Mouse (Mus musculus) testis, adult 2 months (tissue): ENCODE data around the gene Kcnip1. TPM values are rescaled to one million over a fixed set of nuclear protein-coding genes. Genes with fewer than 3 reads are reported as not detected.

Experiments
- H3K27ac ChIP-seq: fragments of 200-500 bp; 2 replicates; pipeline ENCODE4 v1.5.1; 2012; ENCODE audit warnings: low read depth, low read length; ENCODE audit not compliant: control insufficient read depth, insufficient read depth
- H3K27me3 ChIP-seq: fragments of 200-500 bp; 2 replicates; pipeline ENCODE4 v1.6.1; 2012; ENCODE audit warnings: mild to moderate bottlenecking, low read length, moderate library complexity; ENCODE audit not compliant: control insufficient read depth, insufficient read depth
- H3K36me3 ChIP-seq: fragments of 200-500 bp; 2 replicates; pipeline ENCODE4 v1.6.1; 2012; ENCODE audit warnings: mild to moderate bottlenecking, low read length; ENCODE audit not compliant: control insufficient read depth, insufficient read depth
- H3K4me1 ChIP-seq: fragments of 200-500 bp; 2 replicates; pipeline ENCODE4 v1.6.1; 2012; ENCODE audit warnings: low read length; ENCODE audit not compliant: control insufficient read depth, insufficient read depth
- H3K4me3 ChIP-seq: fragments of 200-500 bp; 2 replicates; pipeline ENCODE4 v1.5.1; 2012; ENCODE audit warnings: low read depth, mild to moderate bottlenecking, low read length, moderate library complexity, mixed read lengths; ENCODE audit not compliant: control insufficient read depth
- CTCF ChIP-seq: fragments of 200-500 bp; IDR thresholded peaks from 2 replicates; pipeline ENCODE4 v1.5.1; 2012; ENCODE audit warnings: low read depth, mild to moderate bottlenecking, inconsistent platforms, low read length, moderate library complexity; ENCODE audit not compliant: control insufficient read depth, insufficient read depth, insufficient replicate concordance
- POLR2A ChIP-seq: fragments of 200-500 bp; IDR thresholded peaks from 2 replicates; pipeline ENCODE4 v1.6.1; 2012; ENCODE audit warnings: low read depth, mild to moderate bottlenecking, inconsistent platforms, low read length, moderate library complexity; ENCODE audit not compliant: control insufficient read depth
- polyA plus RNA-seq: library from polyadenylated mRNA; depleted of rRNA; stranded (reverse); fragments of >200 nt; gene quantifications from 2 replicates; pipeline ENCODE4 v1.2.3, GENCODE M21; 2012

Gene Kcnip1
- polyA plus RNA-seq, 1 experiment: 1.6 TPM

DNA sequence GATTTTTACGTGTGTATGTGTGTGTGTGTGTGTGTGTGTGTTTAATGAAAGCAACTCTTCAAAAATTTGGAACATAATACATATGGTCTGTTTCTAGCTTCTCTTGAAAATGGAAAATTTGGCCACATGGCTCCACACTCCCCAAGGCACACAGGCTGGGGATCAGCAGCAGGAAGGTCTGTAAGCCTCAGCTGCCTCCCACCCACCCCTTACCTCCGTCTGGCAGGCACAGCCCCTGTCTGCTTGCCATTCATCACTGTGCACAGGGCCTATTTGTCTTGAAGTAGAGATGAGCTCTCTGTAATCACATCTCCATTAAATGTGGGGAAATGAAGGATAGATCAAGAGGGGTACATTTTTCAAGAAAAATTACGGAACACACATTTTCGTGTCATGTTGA lies 212.7 kb downstream of the Kcnip1 start:
- Histone ChIP-seq H3K27me3 (no peaks in the 10 kb centered on the region), H3K4me3 (no peak overlapping the region), H3K4me1 (no peaks in the 10 kb centered on the region), H3K36me3 (no peaks in the 10 kb centered on the region), H3K27ac (no peak overlapping the region)
- TF ChIP-seq CTCF (no peak), POLR2A (no peak)

DNA sequence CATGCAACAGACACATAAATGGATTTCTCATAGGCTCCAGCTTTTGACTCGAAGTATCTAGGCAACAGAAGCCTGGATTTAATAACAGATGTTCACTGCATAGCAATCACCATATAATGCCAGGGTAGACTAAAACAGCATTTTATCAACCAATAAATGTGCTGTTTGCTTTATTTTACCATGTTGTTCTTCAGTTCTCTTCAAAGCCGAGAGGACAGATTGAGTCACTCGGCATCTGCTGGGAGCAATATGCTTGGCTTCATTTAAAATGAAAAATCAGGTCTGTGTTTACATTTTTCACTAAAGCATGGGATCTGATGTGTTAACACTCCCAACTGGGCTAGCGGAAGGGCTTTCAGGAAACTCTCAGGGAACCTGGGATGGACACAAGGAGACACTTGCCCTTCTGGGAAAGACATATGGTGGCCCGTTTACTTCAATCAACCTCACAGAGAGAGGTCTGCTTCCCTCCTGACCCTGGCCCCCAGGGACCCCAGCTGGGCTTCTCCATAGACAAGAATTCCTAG lies 220.3 kb downstream of the Kcnip1 start:
- Histone ChIP-seq H3K4me3 (no peak overlapping the region), H3K27ac (no peak overlapping the region), H3K36me3 (no peaks in the 10 kb centered on the region), H3K4me1 (no peaks in the 10 kb centered on the region), H3K27me3 (no peaks in the 10 kb centered on the region)
- TF ChIP-seq POLR2A: no peak
- no peak for TF ChIP-seq CTCF

DNA sequence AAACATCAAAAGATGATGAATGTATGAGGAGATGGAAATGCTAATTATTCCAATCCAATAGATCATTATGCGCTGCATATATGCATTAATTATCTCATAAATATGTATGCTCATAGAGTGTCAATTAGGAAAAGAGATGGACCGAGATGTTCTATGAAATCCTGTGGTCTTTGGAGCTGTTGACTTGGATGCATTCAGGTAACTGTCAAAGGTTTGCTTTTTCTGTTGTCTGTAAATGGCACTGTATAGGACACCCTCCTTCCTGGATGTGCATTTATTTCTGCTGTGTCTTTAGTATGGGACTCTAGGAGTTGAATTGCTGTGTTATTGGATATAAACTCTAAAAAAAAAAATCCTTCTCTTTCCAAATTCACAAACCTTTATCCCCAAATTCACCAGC lies 220.9 kb downstream of the Kcnip1 start:
- H3K27ac ChIP-seq: no peak overlapping the region
- TF ChIP-seq CTCF: no peak
- TF ChIP-seq POLR2A: no peak
- H3K4me3 ChIP-seq: no peak overlapping the region
- no peaks in the 10 kb centered on the region for H3K27me3 ChIP-seq
- H3K4me1 ChIP-seq: no peaks in the 10 kb centered on the region
- H3K36me3 ChIP-seq: no peaks in the 10 kb centered on the region

DNA sequence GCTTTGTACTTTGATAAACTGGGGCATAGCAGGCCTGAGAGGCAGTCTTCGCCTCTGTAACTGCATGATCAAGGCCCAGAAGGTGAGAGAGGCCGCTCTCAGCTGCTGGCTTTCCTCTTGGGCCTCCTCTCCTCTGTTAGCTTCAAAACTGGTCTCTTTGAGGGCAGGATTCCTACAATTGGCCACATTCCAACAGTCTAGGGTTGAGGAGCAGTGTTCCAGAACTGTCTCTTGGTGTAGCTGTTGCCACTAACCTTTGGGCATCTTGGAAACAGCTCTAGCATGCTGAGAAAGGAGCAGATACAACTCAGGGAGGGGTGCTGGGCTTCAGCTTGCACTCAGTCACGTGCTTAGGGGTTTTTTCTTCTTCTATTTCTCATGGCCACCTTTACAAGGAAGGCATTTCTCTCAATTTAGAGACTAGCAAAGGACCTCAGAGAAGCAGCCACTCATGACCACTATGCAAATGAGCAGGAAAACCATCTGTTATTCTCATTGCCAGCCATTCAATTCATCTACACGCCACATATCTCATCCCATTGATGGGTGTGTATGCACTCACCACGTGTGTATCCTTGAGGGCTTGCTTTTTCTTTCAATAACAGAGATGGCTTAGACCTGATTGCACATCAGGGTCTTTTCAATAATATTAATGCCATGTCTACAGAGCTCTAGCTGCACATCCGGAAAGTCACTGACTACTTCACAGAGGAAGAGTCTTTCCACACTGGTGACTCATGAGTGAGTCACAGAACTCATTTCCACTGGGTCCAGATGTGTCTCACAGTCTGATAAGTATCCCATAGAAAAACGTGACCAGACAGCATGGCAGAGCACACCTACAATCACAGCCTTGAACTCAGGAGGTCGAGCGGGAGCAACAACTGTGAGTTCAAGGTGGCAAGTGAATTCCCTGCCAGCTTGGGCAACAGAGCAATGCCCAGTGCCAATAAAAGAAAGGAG lies 225.7 kb downstream of the Kcnip1 start:
- Histone ChIP-seq H3K36me3 (no peaks in the 10 kb centered on the region), H3K4me1 (peaks cover 2% of the 10 kb centered on the region; the same call in 1 of the 2 replicates), H3K27ac (no peak overlapping the region), H3K27me3 (no peaks in the 10 kb centered on the region), H3K4me3 (no peak overlapping the region)
- no peak for TF ChIP-seq POLR2A
- TF ChIP-seq CTCF: no peak

DNA sequence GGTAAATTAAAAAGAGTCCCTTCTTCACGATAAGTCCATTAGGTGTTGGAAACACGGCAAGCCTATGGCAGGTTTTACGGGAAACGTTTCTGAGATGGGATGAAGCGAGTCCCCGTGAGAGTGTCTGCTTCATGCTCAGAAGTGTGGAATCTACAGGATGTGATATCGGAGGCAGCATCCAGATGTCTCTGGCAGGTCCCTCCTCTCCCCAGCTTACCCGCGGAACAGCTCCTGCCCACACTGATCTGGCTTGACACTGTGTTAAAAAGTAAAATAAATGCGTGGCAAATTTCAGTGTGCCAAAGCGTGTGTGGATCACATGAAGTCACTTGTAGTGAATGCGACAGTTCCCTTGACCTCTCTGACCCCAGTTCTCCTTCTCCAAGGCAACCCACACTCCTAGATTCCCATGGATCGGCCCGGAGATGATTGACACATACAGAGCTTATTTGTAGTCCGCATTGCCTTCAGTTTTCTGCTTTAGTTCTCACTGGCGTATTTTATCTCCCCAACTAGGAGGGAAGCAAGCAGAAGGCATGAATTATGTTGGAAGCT lies 231.7 kb downstream of the Kcnip1 start:
- no peaks in the 10 kb centered on the region for H3K36me3 ChIP-seq
- no peak overlapping the region for H3K27ac ChIP-seq
- no peaks in the 10 kb centered on the region for H3K27me3 ChIP-seq
- peaks cover 2% of the 10 kb centered on the region; the same call in 1 of the 2 replicates for H3K4me1 ChIP-seq
- H3K4me3 ChIP-seq: no peak overlapping the region
- no peak for TF ChIP-seq CTCF
- no peak for TF ChIP-seq POLR2A

DNA sequence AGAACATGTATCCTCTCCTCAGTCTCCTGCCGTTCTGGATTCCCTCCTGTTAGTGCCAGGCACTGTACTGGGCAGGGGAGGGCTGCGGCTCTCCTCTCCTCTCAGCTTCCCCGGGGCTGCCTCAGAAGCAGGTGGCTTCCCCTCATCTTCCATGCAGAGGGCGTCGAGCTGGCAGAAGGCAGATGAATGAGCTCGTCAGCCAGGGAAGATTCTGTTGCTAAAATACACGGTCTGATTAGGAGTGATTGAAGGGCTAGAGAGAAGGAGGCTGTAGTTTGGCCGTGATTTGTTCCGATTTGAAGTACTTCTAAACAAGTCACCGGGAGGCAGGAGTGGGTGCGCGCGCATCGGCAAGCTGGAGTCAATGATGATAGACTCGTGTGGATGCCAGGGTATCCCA lies 236.3 kb downstream of the Kcnip1 start:
- no peaks in the 10 kb centered on the region for H3K36me3 ChIP-seq
- H3K27ac ChIP-seq: no peak overlapping the region
- H3K4me1 ChIP-seq: no peaks in the 10 kb centered on the region; the same call in 1 of the 2 replicates
- TF ChIP-seq POLR2A: no peak
- TF ChIP-seq CTCF: no peak
- H3K27me3 ChIP-seq: no peaks in the 10 kb centered on the region
- no peak overlapping the region for H3K4me3 ChIP-seq

DNA sequence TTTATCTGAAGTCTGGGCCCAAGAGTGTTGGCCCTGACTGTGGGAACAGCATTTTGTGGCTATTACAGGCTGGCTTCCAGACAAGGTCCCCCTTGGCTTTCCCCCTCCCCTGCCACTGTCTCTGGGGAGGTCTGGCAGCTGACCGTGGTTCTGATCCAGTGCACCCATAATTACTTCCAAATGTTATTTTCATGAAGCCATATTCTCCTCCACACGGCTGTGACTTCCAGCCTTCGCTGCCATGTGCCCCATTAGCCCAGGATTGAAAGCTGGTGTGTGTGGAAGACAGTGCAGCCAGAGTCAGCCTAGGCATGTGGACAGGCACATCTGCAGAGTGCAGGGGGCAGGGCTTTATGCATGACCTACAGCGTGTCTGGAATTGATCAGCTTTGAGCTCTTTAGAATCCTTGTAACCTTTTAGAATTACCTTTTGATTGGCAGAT lies 240.5 kb downstream of the Kcnip1 start:
- no peaks in the 10 kb centered on the region for H3K36me3 ChIP-seq
- H3K4me3 ChIP-seq: no peak overlapping the region
- no peaks in the 10 kb centered on the region for H3K27me3 ChIP-seq
- no peak overlapping the region for H3K27ac ChIP-seq
- peaks cover 2% of the 10 kb centered on the region; the same call in 1 of the 2 replicates for H3K4me1 ChIP-seq
- TF ChIP-seq POLR2A: no peak
- TF ChIP-seq CTCF: no peak
